Mouse (Mus musculus): ENCODE measurements around the gene Inpp1.

GRCm38 (mm10) chr1:52792701-52793100 lies 24.8 kb downstream of the Inpp1 start:
- no peak for TF ChIP-seq CTCF (IDR thresholded peaks at IDR 0.05; ENCODE audit: low read depth)
- TF ChIP-seq EP300 (optimal IDR thresholded peaks at IDR 0.05) = no peak

All from stomach, postnatal 0 days (tissue).